Mouse (Mus musculus): ENCODE data around the gene Gm11037.
"Not testable (repeated sequence)": the region's sequence is repeated elsewhere in the genome, so short reads cannot be mapped to it uniquely, and the experiment has no call there.

Gene Gm11037

DNA sequence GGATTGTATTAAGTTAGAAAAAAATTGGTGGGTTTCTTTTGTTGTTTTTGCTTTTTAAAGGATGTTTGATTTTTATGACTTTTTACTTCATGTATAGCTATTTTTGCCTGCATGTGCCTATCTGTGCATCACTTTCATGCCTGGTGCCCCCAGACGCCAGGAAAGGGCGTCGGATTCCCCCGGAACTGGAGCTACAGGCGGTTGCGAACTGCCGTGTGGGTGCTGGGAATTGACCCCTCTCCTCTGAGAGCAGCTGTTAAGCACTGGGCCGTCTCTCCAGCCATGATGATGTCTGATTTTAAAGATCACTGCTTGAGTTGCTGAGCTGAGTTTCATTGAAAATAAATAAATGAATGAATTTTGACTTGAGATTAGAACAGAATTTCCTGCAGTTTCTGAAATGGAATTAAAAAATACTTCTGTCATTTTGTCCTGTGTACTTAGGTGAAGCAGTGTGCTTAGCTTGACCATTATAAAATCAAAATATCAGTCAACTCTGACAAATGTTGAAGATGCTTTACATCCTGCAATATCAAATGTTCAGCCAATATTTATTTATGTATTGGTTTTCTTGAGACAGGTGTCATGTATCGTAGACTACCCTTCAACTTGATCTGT, at the start of gene Gm11037:
Gene Gm11037 (plus strand): TSS at position 568 of the 618 bp plus-strand sequence.
- DNase-seq (ENCODE audit: low spot score) = no peak

GRCm38 (mm10) chr2:131084206-131084605, 49.1 kb upstream of the Gm11037 start:
- peak; percentile 49 for DNase-seq (ENCODE audit: low spot score)

- peak; percentile 76 for DNase-seq (ENCODE audit: low spot score)
Measured at GRCm38 (mm10) chr2:131086667-131087390, 46.5 kb upstream of the Gm11037 start, which contains the start of gene Siglec1. Gene Siglec1, minus strand, starts transcription at chr2:131086765.

GRCm38 (mm10) chr2:131088581-131088980, 44.7 kb upstream of the Gm11037 start:
- no peak for DNase-seq (ENCODE audit: low spot score)

- DNase-seq (ENCODE audit: low spot score) = no peak
Measured at GRCm38 (mm10) chr2:131089634-131090033, 43.7 kb upstream of the Gm11037 start.

DNA sequence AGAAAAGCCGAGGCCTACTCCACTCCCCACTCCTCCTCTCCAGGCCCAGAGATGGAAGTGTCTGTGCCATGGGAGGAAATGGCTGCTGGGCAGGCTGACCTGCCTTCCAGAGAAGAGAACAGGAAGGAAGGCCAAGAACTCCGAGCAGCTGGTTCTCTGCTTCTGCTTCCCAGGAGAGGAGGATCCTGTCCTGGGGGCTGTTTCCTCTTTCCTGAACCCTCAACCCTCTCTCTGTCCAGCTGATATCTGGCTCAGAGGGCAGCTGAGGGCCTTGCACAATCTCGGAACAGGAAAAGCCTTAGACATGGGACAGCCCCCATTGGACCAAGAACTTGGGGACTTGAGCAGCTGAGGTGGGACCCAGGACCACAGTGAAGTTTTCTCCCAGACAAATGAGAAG, 42.4 kb upstream of the Gm11037 start:
- peak; percentile 35 for DNase-seq (ENCODE audit: low spot score)

GRCm38 (mm10) chr2:131093577-131093976, 39.7 kb upstream of the Gm11037 start:
- DNase-seq (ENCODE audit: low spot score) = peak; percentile 28

GRCm38 (mm10) chr2:131094823-131095222, 38.5 kb upstream of the Gm11037 start:
- DNase-seq (ENCODE audit: low spot score) = peak; percentile 90

DNA sequence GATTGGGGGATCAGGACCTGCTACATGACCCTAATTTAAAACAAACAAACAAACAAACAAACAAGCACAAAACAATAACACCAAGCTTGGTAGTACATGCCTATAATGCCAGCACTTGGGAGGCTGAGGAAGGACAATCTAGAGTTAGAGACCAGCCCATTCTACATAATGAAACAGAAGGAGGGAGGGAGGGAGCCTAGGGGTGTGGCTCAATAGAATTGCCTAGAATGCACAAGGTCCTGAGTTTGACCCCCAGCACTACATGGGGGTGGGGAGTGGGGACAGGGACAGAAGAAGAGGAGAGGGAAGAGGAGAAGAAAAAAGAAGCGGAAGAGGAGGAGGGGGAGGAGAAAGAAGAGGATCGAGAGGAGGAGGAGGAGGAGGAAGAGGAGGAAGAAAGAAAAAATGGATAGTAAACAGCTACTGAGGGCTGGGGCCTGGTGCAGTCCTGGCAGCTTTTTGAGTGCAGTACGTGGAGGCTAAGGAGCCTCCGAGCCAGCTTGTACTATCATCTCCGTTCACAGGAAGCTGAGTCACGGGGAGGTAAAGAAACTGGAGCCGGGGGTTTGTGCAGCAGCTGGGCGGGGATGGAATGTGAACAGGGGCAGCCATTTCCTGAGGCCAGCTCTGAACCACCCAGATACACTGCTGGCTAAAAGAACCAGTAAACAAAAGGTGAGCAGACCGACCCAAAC, 37.0 kb upstream of the Gm11037 start:
- DNase-seq (ENCODE audit: low spot score) = peak; percentile 50

GRCm38 (mm10) chr2:131097087-131097486, 36.2 kb upstream of the Gm11037 start:
- DNase-seq (ENCODE audit: low spot score) = no peak

- no peak for DNase-seq (ENCODE audit: low spot score)
Measured at GRCm38 (mm10) chr2:131101530-131101929, 31.8 kb upstream of the Gm11037 start.

GRCm38 (mm10) chr2:131104021-131104420, 29.3 kb upstream of the Gm11037 start:
- no peak for DNase-seq (ENCODE audit: low spot score)

DNA sequence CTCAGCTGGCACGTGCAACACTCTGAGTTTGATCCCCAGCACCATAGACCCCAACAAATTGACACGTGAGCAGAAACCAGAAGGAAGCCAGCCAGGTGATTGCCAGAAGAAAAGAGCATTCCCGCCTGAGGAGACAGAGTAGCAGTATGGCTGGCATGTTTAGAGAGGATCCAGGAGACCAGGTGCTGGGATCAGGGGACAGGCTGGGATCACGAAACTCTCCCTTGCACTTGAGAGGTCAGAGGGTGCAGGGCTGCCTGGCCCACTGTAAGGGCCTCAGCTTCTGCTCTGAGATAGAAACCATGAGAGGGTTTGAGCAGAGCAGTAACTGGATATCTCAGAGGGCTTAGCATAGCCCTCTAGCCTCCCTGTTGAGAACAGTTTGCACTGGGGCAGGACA, 28.2 kb upstream of the Gm11037 start:
- DNase-seq (ENCODE audit: low spot score) = not testable (repeated sequence)

- DNase-seq (ENCODE audit: low spot score) = no peak
Measured at GRCm38 (mm10) chr2:131105989-131106388, 27.3 kb upstream of the Gm11037 start.

- DNase-seq (ENCODE audit: low spot score) = no peak
Measured at GRCm38 (mm10) chr2:131118968-131119574, 14.2 kb upstream of the Gm11037 start.

- DNase-seq (ENCODE audit: low spot score) = no peak
Measured at GRCm38 (mm10) chr2:131124166-131124565, 9.1 kb upstream of the Gm11037 start.

DNA sequence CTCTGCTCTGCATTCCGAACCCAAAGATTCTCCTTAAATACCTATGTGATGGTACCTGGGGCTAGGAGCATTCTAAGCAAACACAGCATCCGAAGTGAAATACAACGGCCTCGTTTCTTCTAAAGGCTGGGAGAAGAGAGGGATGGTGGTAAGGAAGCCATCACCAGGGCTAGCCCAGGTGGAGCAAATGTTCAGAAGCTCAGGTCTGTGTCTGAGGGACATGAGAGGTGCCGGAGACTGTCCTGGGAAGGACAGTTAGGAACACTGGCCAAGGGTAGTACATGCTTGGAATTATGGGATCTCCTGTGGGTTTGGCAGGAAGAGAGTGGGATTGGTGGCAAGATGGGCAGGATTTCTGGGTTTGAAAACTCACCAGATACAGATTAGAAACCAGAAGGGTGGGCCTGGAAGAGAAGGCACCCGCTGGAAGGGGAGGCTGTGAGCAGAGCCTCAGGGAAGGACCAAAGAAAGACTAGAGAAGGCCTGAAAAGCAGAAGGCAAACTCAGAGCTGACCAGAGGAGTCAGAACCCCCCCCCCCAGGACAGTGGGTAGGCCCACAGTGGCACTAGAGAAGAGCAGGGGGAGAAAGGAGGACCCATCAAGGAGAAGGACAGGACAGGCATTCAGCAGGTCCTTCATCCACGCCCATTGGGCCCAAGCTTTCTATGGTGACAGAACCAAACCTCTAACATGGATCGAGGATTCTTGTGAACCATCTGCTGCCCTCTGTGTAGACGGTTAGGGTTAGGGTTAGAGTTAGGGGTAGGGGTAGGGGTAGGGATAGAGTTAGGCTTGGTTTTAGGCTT, 7.9 kb upstream of the Gm11037 start:
- DNase-seq (ENCODE audit: low spot score) = no peak

- DNase-seq (ENCODE audit: low spot score) = no peak
Measured at GRCm38 (mm10) chr2:131125964-131126815, 7.1 kb upstream of the Gm11037 start.

DNA sequence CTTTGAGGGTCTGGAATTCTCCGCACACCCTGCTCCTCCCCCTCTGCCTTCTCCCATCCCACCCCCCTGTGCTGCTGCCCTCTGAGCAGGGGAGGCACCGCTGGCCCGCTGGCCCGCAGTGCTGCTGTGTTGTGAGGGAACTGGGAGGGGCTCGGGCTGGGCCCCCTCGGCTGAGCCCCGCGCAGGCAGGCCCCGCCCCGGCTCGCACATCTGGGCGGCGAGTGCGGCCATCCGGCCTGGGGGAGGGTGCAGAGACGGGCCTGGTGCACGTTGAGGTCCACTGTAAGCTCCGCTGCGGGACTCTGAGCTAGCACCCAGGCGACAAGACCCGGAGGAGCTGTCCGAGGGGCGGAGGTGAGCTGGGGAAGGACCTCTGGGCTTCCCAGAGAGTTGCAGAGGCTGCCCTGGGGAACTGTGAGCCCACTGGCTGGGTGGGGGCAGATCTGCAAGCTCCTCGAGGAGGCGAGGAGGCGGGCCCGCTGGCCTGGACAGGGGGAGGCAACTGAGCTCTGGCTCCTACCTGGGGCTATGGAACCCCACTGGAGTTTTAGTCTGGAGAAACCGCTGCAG, 6.1 kb upstream of the Gm11037 start, which contains the start of gene Hspa12b:
Gene Hspa12b (plus strand): TSS at position 120 of the 570 bp plus-strand sequence.
- DNase-seq (ENCODE audit: low spot score) = peak; percentile 39

GRCm38 (mm10) chr2:131128211-131128610, 5.1 kb upstream of the Gm11037 start:
- DNase-seq (ENCODE audit: low spot score) = no peak
